Comparison of ENCODE assay signal across 8 mouse cellular contexts in genomic region chr3:88334902-88335435, GRCm38 (mm10). TPM values are rescaled to one million over a fixed set of nuclear protein-coding genes. Genes with fewer than 3 reads are reported as not detected.
DNase-seq lines count a peak whose midpoint lies in the region; ATAC-seq and TF ChIP-seq lines count a peak whose summit lies in the region.

No protein-coding gene starts in this region.

- no peak for ATAC-seq in heart, embryonic 12.5 days (ENCODE audit: insufficient number of reproducible peaks, low FRiP score)
- ATAC-seq in forebrain, embryonic 14.5 days: no peak
- no peak for ATAC-seq in liver, embryonic 14.5 days (ENCODE audit: insufficient read depth)

- intact Hi-C loops in heart, postnatal 10 days (cut with DNase I): no loop called here

- no peak for TF ChIP-seq EP300 in liver, embryonic 14.5 days (IDR thresholded peaks at IDR 0.05; ENCODE audit: low read depth)

- 38% methylated on average over 3 of the region's 3 CpGs for WGBS in heart, embryonic 12.5 days
- 35% methylated on average over 3 of the region's 3 CpGs for WGBS in forebrain, embryonic 14.5 days
- WGBS in liver, embryonic 14.5 days (ENCODE audit: insufficient replicate concordance): 18% methylated on average over 3 of the region's 3 CpGs

- no peak for DNase-seq in heart, postnatal 10 days
- DNase-seq in forebrain, embryonic 14.5 days (ENCODE audit: low spot score): no peak
- DNase-seq in liver, embryonic 14.5 days (ENCODE audit: low read depth in 3 of 3, low spot score in 3 of 3): no peak
- no peak for DNase-seq in right cerebral cortex, adult 2 months (ENCODE audit: low spot score in 2 of 2)
- no peak for DNase-seq in frontal cortex, postnatal 14 days (ENCODE audit: low spot score in 2 of 2)
- DNase-seq in cerebellum, adult 9-10 months: no peak

- H3K27ac ChIP-seq in heart, embryonic 12.5 days (ENCODE audit: poor library complexity, severe bottlenecking): peak overlapping the region; percentile 96; the same call in 1 of the 2 replicates
- H3K27ac ChIP-seq in forebrain, embryonic 14.5 days (ENCODE audit: low read depth, low read length): no peak overlapping the region
- peak overlapping the region; percentile 97 for H3K27ac ChIP-seq in liver, embryonic 14.5 days

- H3K27me3 ChIP-seq in heart, embryonic 12.5 days (replicated peaks): no peaks in the 10 kb centered on the region
- peaks cover 14% of the 10 kb centered on the region for H3K27me3 ChIP-seq in E14TG2a.4 (ENCODE audit: insufficient read depth, low read length)
- no peaks in the 10 kb centered on the region for H3K27me3 ChIP-seq in forebrain, embryonic 14.5 days (replicated peaks; ENCODE audit: control insufficient read depth, insufficient read depth, low read length)
- H3K27me3 ChIP-seq in liver, embryonic 14.5 days (ENCODE audit: control insufficient read depth, insufficient read depth, low read length): no peaks in the 10 kb centered on the region

- H3K4me2 ChIP-seq in heart, embryonic 12.5 days: peak overlapping the region; percentile 81
- peak overlapping the region; percentile 78 for H3K4me2 ChIP-seq in forebrain, embryonic 14.5 days (ENCODE audit: low read length)
- H3K4me2 ChIP-seq in liver, embryonic 14.5 days (ENCODE audit: low read depth): peak overlapping the region; percentile 94

- H3K9ac ChIP-seq in heart, embryonic 12.5 days: peak overlapping the region; percentile 95
- peak overlapping the region; percentile 91 for H3K9ac ChIP-seq in forebrain, embryonic 14.5 days (ENCODE audit: low read length)
- peak overlapping the region; percentile 86 for H3K9ac ChIP-seq in liver, embryonic 14.5 days (replicated peaks)

- peaks cover 35% of the 10 kb centered on the region for H3K4me1 ChIP-seq in heart, embryonic 12.5 days (replicated peaks)
- peaks cover 70% of the 10 kb centered on the region for H3K4me1 ChIP-seq in E14TG2a.4 (replicated peaks; ENCODE audit: low read depth, low read length)
- H3K4me1 ChIP-seq in forebrain, embryonic 14.5 days (ENCODE audit: control insufficient read depth, insufficient read depth, low read length): peaks cover 10% of the 10 kb centered on the region; the same call in 1 of the 2 replicates
- peaks cover 35 to 37% of the 10 kb centered on the region in 2 experiments for H3K4me1 ChIP-seq in liver, embryonic 14.5 days (replicated peaks; ENCODE audit: control insufficient read depth in 2 of 2, insufficient read depth in 2 of 2, low read length in 1 of 2)

- H3K4me3 ChIP-seq in heart, embryonic 12.5 days: peak overlapping the region; percentile 92
- H3K4me3 ChIP-seq in E14TG2a.4 (replicated peaks; ENCODE audit: low read length): peak overlapping the region; percentile 93
- peak overlapping the region; percentile 70 for H3K4me3 ChIP-seq in forebrain, embryonic 14.5 days (ENCODE audit: low read depth, low read length)
- H3K4me3 ChIP-seq in liver, embryonic 14.5 days (ENCODE audit: insufficient read depth in 1 of 2, low read depth in 2 of 2, low read length in 2 of 2): peak overlapping the region; percentile 78 to 88

- peaks cover 7% of the 10 kb centered on the region; the same call in 1 of the 2 replicates for H3K36me3 ChIP-seq in heart, embryonic 12.5 days
- H3K36me3 ChIP-seq in E14TG2a.4 (ENCODE audit: insufficient read depth, low read length): peaks cover 38% of the 10 kb centered on the region
- no peaks in the 10 kb centered on the region for H3K36me3 ChIP-seq in forebrain, embryonic 14.5 days (ENCODE audit: control insufficient read depth, insufficient read depth, low read length)
- H3K36me3 ChIP-seq in liver, embryonic 14.5 days (replicated peaks; ENCODE audit: control insufficient read depth, insufficient read depth, low read depth): no peaks in the 10 kb centered on the region

- no peak for TF ChIP-seq CTCF in E14TG2a.4 (conservative IDR thresholded peaks at IDR 0.05; ENCODE audit: low read length)
- TF ChIP-seq CTCF in liver, embryonic 14.5 days (IDR thresholded peaks at IDR 0.05; ENCODE audit: low read depth): no peak

- H3K9me3 ChIP-seq in heart, embryonic 12.5 days (replicated peaks): no peaks in the 10 kb centered on the region
- H3K9me3 ChIP-seq in E14TG2a.4 (ENCODE audit: low read length): no peaks in the 10 kb centered on the region
- no peaks in the 10 kb centered on the region for H3K9me3 ChIP-seq in forebrain, embryonic 14.5 days (replicated peaks; ENCODE audit: control insufficient read depth, low read length)
- no peaks in the 10 kb centered on the region for H3K9me3 ChIP-seq in liver, embryonic 14.5 days (ENCODE audit: control insufficient read depth, low read length)

RNA-seq across cellular contexts. Expression of gene Tmem79, which starts 1.0 kb away (rescaled TPM):
- 1.4 and 1.9 TPM in 2 replicates for polyA plus RNA-seq in heart, embryonic 12.5 days (2016; fragmentation: Nextera tagmentation; extraction: Ambion mirVana)
- 1 to 10 TPM; 1.4 to 1.9 TPM for total RNA-seq in heart, postnatal 10 days (2021)
- 0.91 and 1.4 TPM in 2 replicates for polyA plus RNA-seq in forebrain, embryonic 14.5 days (2014; fragmentation: Nextera tagmentation; extraction: Ambion mirVana)
- 0.70 and 0.92 TPM in 2 replicates for polyA plus RNA-seq in liver, embryonic 14.5 days (2012; rRNA removed)
- polyA plus RNA-seq in liver, embryonic 14.5 days (2014; fragmentation: Nextera tagmentation; extraction: Ambion mirVana): 0.92 and 1.0 TPM in 2 replicates

RNA-seq across cellular contexts. Expression of gene Smg5, which starts 1.1 kb away (rescaled TPM):
- 53.9 and 57.5 TPM in 2 replicates for polyA plus RNA-seq in heart, embryonic 12.5 days (2016; fragmentation: Nextera tagmentation; extraction: Ambion mirVana)
- total RNA-seq in heart, postnatal 10 days (2021): 10 to 100 TPM; 41.1 to 46.1 TPM
- 36.0 and 44.8 TPM in 2 replicates for polyA plus RNA-seq in forebrain, embryonic 14.5 days (2014; fragmentation: Nextera tagmentation; extraction: Ambion mirVana)
- polyA plus RNA-seq in liver, embryonic 14.5 days (2012; rRNA removed): 33.6 and 36.6 TPM in 2 replicates
- polyA plus RNA-seq in liver, embryonic 14.5 days (2014; fragmentation: Nextera tagmentation; extraction: Ambion mirVana): 18.8 and 23.7 TPM in 2 replicates

RNA-seq across cellular contexts. Expression of gene Glmp, which starts 10.1 kb away (rescaled TPM):
- 167 and 172 TPM in 2 replicates for polyA plus RNA-seq in heart, embryonic 12.5 days (2016; fragmentation: Nextera tagmentation; extraction: Ambion mirVana)
- 10 to 100 TPM; 86.1 to 99.6 TPM for total RNA-seq in heart, postnatal 10 days (2021)
- polyA plus RNA-seq in forebrain, embryonic 14.5 days (2014; fragmentation: Nextera tagmentation; extraction: Ambion mirVana): 57.5 and 63.4 TPM in 2 replicates
- 29.2 and 31.1 TPM in 2 replicates for polyA plus RNA-seq in liver, embryonic 14.5 days (2012; rRNA removed)
- polyA plus RNA-seq in liver, embryonic 14.5 days (2014; fragmentation: Nextera tagmentation; extraction: Ambion mirVana): 51.6 and 52.4 TPM in 2 replicates

RNA-seq across cellular contexts. Expression of gene Paqr6, which starts 29.4 kb away (rescaled TPM):
- polyA plus RNA-seq in heart, embryonic 12.5 days (2016; fragmentation: Nextera tagmentation; extraction: Ambion mirVana): 3.6 and 4.3 TPM in 2 replicates
- 1 to 10 TPM in 1 of 2 experiments, under 1 TPM in 1; 0.35 to 1.3 TPM for total RNA-seq in heart, postnatal 10 days (2021)
- polyA plus RNA-seq in forebrain, embryonic 14.5 days (2014; fragmentation: Nextera tagmentation; extraction: Ambion mirVana): 0.22 and 0.30 TPM in 2 replicates
- 7.8 and 8.7 TPM in 2 replicates for polyA plus RNA-seq in liver, embryonic 14.5 days (2012; rRNA removed)
- polyA plus RNA-seq in liver, embryonic 14.5 days (2014; fragmentation: Nextera tagmentation; extraction: Ambion mirVana): 4.1 and 6.6 TPM in 2 replicates

RNA-seq across cellular contexts. Expression of gene Bglap3, which starts 37.6 kb away (rescaled TPM):
- polyA plus RNA-seq in heart, embryonic 12.5 days (2016; fragmentation: Nextera tagmentation; extraction: Ambion mirVana): 0.10 TPM in 1 of 2 replicates, not detected in the other
- not detected for total RNA-seq in heart, postnatal 10 days (2021)
- not detected in 2 replicates for polyA plus RNA-seq in forebrain, embryonic 14.5 days (2014; fragmentation: Nextera tagmentation; extraction: Ambion mirVana)
- polyA plus RNA-seq in liver, embryonic 14.5 days (2012; rRNA removed): 0.27 and 0.38 TPM in 2 replicates
- 0.29 and 0.38 TPM in 2 replicates for polyA plus RNA-seq in liver, embryonic 14.5 days (2014; fragmentation: Nextera tagmentation; extraction: Ambion mirVana)
